Mouse (Mus musculus) adrenal gland, postnatal 25 days (tissue): ENCODE results near the gene Slc39a13. TPM values are rescaled to one million over a fixed set of nuclear protein-coding genes. Genes with fewer than 3 reads are reported as not detected.
"Not testable (repeated sequence)": the region's sequence is repeated elsewhere in the genome, so short reads cannot be mapped to it uniquely, and the experiment has no call there.

Source experiments
- DNase-seq: peaks from one replicate; pipeline ENCODE4 v3.0.0; 2021; ENCODE audit warnings: mixed read lengths
- total RNA-seq: library from RNA; stranded (reverse); gene quantifications from 2 replicates; pipeline ENCODE4 v1.2.3, GENCODE M21; 2021

Slc39a13 gene
- total RNA-seq, 1 experiment from 2014 or later: 31.2 TPM

- no peak for DNase-seq
Measured at GRCm38 (mm10) chr2:91025081-91025516, 45.1 kb downstream of the Slc39a13 start.

DNA sequence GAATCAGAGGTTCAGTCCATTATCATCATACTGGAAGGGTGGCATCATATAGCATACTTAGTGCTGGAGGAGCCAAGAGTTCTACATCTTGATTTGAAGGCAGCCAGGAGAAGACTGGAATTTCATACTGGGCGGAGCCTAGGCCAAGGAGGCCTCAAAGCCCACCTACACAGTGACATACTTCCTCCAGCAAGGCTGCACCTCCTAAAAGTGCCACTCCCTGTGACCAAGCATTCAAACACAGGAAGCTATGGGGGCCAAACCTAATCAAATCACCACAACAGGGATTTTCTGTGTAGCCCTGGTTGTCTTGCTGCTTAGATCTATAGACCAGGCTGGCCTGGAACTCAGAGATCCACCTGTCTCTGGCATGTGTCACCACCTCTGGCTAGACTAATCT is 46.3 kb downstream of the Slc39a13 start:
- no peak for DNase-seq

DNA sequence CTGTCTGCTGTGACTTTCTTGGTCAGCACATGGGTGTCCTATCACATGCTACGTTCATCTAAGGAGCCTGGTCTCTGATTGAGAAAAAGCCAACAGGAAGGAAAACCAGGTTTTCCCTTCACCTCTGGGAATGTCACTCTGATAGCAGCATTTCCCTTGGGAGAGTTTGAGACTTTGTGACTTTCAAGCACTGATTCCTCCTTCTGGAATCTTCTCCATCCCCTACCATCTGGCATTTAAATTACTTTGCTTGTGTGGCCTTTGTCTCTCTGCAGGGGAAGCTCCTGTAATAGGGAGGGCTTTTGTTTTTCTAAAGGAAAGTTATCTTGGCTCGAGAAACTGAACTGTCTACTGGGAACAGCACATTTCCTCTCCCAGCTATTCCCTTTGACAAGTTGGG is 47.1 kb downstream of the Slc39a13 start:
- no peak for DNase-seq

GRCm38 (mm10) chr2:91022266-91022665 is 48.0 kb downstream of the Slc39a13 start:
- not testable (repeated sequence) for DNase-seq

- no peak for DNase-seq
Measured at GRCm38 (mm10) chr2:91019911-91020310, 50.3 kb downstream of the Slc39a13 start.

GRCm38 (mm10) chr2:91018061-91018788 is 52.0 kb downstream of the Slc39a13 start:
- no peak for DNase-seq

DNA sequence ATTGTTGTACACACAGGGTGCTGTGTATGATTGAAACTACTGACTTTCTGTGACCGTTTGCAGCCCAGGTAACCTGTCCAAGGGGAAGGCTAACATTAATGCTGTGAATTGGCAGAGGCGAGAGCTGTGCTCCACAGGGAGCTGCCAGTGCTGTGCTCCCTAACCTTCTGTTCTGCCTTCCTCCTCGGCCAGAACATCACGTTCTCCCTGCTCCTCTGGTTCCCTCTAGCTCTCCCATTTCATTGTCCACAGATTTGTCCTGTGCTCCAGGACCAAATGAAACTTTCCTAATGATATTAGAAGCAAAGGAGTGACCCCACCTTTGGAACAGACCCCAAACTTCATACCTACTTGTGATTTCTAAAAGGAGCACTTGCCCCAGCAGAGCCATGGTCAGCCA is 54.8 kb downstream of the Slc39a13 start:
- no peak for DNase-seq

GRCm38 (mm10) chr2:91013881-91014280 is 56.3 kb downstream of the Slc39a13 start:
- no peak for DNase-seq

Other genes with a start within 250 kb of the Slc39a13 start
- gene Mtch2, start 223.3 kb downstream of the Slc39a13 start, total RNA-seq: 248 and 259 TPM in 2 replicates
- gene C1qtnf4, start 184.6 kb downstream of the Slc39a13 start, total RNA-seq: 1.00 and 1.9 TPM in 2 replicates
- gene Kbtbd4, start 165.7 kb downstream of the Slc39a13 start, total RNA-seq: 30.9 and 36.0 TPM in 2 replicates
- gene Ndufs3, start 165.6 kb downstream of the Slc39a13 start, total RNA-seq: 313 and 358 TPM in 2 replicates
- 92.6 and 96.8 TPM in 2 replicates for gene Celf1, start 130.0 kb downstream of the Slc39a13 start, total RNA-seq
- gene Rapsn, start 34.8 kb downstream of the Slc39a13 start, total RNA-seq: 2.1 and 2.9 TPM in 2 replicates
- 203 and 258 TPM in 2 replicates for gene Psmc3, start 16.4 kb downstream of the Slc39a13 start, total RNA-seq
- gene Spi1, start 12.0 kb upstream of the Slc39a13 start, total RNA-seq: 3.0 and 3.3 TPM in 2 replicates
- not detected in 2 replicates for gene Mybpc3, start 47.7 kb upstream of the Slc39a13 start, total RNA-seq
- gene Madd, start 113.4 kb upstream of the Slc39a13 start, total RNA-seq: 21.0 and 22.9 TPM in 2 replicates
- 16.7 and 22.7 TPM in 2 replicates for gene Nr1h3, start 132.4 kb upstream of the Slc39a13 start, total RNA-seq
- gene Acp2, start 132.5 kb upstream of the Slc39a13 start, total RNA-seq: 34.0 and 41.8 TPM in 2 replicates
- 10.4 and 13.2 TPM in 2 replicates for gene Ddb2, start 166.6 kb upstream of the Slc39a13 start, total RNA-seq
- gene Pacsin3, start 185.5 kb upstream of the Slc39a13 start, total RNA-seq: 134 and 152 TPM in 2 replicates
- 107 and 108 TPM in 2 replicates for gene Arfgap2, start 194.6 kb upstream of the Slc39a13 start, total RNA-seq